Mouse (Mus musculus): ENCODE results near the gene Rin3.

Rin3 gene

GRCm38 (mm10) chr12:102422065-102422464 is 139.2 kb downstream of the Rin3 start:
- no peak for DNase-seq (ENCODE audit: low read depth, low spot score)

GRCm38 (mm10) chr12:102422623-102423320 is 139.9 kb downstream of the Rin3 start:
- DNase-seq (ENCODE audit: low read depth, low spot score) = no peak

- no peak for DNase-seq (ENCODE audit: low read depth, low spot score)
Observed at GRCm38 (mm10) chr12:102423625-102424024, 140.8 kb downstream of the Rin3 start.

DNA sequence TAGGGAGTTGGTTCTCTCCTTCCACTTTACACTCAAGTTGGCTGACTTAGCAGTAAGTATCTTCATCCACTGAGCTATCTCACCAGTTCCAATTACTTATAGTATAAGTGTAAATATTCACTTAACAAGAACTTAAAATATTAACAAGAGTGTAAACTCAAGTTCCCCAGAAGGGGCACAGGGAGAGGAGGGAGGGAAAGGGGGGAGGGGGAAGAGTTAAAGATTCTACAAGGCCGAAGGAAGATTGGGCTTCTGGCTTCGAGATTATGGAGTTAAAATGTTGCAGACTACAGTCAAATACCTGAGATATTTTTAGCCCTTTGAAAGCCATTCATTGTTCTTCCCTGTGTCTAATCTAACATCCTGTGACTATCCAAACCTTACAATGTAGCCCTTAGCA is 141.6 kb downstream of the Rin3 start:
- no peak for DNase-seq (ENCODE audit: low read depth, low spot score)

DNA sequence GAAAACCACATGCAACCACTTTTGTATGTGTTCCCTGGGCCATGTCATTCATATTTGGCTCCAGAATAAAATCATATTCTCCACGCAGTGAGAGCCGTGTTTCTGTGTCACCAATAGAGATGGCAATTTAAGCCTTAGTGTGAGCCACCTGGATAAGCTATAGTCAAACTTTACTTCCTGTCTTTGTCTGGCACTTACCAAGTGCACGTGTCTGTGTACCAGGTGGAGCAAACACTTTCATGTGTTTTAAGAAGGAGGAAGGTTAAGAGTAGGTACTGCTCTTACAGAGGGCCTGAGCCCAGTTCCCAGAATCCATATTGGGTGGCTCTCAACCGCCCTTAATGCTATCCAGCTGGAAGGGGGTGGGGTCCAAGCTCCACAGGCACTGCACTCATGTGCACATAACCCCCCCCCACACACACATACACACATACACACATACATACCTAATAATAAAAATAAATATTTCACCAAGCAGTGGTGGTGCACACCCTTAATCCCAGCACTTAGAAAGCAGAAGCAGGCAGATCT is 142.3 kb downstream of the Rin3 start:
- no peak for DNase-seq (ENCODE audit: low read depth, low spot score)

GRCm38 (mm10) chr12:102426285-102426684 is 143.4 kb downstream of the Rin3 start:
- DNase-seq (ENCODE audit: low read depth, low spot score) = no peak

- no peak for DNase-seq (ENCODE audit: low read depth, low spot score)
Observed at GRCm38 (mm10) chr12:102429656-102430055, 146.8 kb downstream of the Rin3 start.

DNA sequence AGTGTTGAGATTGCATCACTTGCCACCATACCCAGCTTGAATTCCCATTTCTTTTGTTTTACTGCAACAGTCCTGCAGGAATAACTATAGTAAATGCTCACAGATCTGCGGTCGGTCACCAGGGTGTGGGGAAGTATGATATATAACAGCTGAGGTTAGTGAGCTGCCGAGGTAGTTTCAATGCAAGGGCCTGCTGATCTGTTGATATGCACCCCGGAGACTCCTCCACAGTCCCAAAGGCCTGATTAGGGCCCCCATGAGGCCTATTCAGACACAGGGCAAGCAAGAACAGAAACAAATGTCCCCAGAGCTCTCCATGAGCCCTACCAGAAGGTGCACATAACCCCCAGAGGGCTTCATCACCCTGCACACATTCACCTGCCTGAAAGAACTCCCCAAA is 147.4 kb downstream of the Rin3 start:
- no peak for DNase-seq (ENCODE audit: low read depth, low spot score)

DNA sequence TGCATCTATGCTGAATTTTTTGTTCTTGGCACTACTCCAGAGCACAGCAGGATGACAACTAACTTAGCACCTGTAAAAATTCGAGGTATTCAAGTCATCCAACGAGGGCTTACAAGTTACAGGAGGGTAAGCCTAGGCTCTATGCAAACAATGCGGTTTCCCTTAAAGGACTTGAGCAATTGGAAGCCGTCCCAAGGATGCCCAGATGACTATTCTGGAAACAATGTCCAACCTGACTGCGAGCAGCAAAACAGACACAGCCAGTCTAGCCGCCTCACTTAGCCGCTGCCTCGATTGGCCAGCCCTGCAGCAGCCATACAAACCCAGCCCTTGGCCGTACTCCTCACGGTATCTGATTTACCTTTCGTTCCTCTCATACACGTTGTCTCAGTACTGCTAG is 149.4 kb downstream of the Rin3 start:
- DNase-seq (ENCODE audit: low read depth, low spot score) = no peak

GRCm38 (mm10) chr12:102434107-102434506 is 151.3 kb downstream of the Rin3 start:
- no peak for DNase-seq (ENCODE audit: low read depth, low spot score)

DNA sequence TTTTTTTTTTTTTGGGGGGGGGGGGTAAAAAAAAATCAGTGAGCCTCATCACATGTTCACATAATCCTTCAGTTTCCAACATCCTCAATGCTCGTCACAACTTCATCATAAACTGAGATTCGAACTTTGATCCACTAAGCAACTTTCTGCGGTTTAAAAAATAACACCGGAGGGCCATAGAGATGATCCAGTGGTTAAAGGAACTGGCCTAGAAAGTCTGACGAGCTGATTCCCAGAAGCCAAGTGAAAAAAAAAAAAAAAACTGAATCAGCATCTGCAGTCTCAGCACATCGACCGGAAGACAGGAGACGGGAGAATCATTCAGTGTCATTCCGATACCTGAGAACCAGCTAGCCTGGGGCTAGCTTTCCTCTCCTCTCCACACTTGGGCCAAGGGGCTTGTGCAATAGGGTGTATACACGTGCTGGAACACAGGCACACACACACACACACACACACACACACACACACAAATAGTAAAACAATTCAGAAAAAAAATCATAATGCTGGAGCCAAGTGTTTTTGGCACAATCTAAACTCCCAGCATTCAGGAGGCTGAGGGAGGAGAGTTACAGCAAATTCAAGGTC is 154.2 kb downstream of the Rin3 start:
- no peak for DNase-seq (ENCODE audit: low read depth, low spot score)

DNA sequence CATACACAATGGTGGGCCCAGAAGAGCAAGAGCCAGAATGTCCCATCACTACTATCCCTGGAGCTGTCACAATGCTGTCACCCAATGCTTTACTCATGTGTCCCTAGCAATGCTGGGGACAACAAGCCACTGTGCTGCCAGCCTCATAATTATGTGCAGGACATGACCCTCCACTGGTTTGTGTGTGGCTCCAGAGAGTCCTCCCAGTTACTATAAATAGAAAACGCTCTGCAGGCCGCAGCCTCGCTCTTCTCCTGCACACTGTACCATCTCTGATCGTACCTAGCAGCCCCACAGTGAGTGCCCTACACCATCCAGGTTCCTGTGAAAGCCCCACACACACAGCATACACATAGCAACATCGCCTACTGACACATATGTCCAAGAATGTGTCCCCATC is 155.1 kb downstream of the Rin3 start:
- DNase-seq (ENCODE audit: low read depth, low spot score) = no peak

DNA sequence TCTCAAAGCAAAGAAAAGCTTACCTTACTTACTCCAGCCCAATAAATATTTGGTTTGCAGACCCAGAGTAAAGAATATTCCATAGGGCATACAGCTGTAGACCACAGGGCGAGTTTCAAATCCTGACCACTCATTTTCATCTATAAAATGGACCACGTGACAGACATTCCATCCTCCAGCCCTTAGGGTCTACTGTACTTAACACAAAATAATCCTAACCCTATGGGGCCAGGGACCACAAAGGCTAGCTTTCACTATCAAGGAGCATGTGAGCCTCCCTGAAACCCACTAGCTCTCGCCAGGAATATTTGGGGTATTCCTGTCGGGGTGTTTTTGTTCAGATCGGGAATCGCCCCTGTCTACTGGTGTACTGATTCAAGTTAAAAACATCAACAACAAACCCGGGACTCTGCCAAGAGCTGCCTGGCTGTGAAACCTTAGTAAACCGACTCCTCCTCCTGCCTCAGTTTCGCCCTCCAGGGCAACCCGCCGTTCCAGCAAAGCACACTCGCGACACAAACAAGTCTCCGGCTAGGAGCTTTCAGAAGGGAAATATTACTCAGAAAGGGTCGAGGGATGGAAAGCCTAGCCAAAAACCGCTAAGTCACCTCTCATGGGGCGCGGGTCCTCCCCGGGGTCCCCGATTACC is 156.3 kb downstream of the Rin3 start:
- no peak for DNase-seq (ENCODE audit: low read depth, low spot score)

DNA sequence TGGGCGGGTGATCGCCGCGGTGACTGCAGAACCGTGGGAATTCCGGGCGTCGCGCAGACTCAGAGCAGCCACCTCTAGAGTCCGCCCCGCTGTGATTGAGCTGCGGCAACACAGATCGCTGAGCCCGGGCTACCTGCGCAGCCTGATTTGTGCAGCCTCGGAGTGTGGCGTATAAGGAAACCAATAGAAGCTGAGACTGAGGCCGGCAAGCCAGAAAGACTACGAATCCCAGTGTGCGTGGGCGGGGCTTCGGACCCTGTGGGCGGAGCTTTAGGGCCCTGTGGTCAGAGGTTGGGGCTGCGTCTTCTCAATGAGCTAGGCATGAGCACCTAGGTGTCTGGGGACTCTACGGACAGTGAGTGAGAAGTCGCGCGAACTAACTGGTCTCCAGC is 156.8 kb downstream of the Rin3 start, which contains the start of gene Lgmn:
Lgmn (minus strand) TSS at position 182 of the 392 bp plus-strand sequence.
- peak; percentile 98 for DNase-seq (ENCODE audit: low read depth, low spot score)

Measured in telencephalon, adult 2 months (tissue).